Mouse (Mus musculus) ZHBTc4 (cell line): ENCODE measurements around the gene Ppp3ca.
A peak's percentile ranks its signal among the peaks of the same experiment; 100 is the strongest.

Experiments
- DNase-seq: peaks from one replicate; pipeline ENCODE4 v3.0.0-alpha.2; 2011; ENCODE audit warnings: low read depth, low spot score

Gene Ppp3ca

GRCm38 (mm10) chr3:136722493-136722892, 52.6 kb downstream of the Ppp3ca start:
- DNase-seq: no peak

GRCm38 (mm10) chr3:136725311-136726156, 55.6 kb downstream of the Ppp3ca start:
- no peak for DNase-seq

GRCm38 (mm10) chr3:136727877-136728276, 58.0 kb downstream of the Ppp3ca start:
- no peak for DNase-seq

- peak; percentile 34 for DNase-seq
These were observed 60.1 kb downstream of the Ppp3ca start for GRCm38 (mm10) chr3:136729978-136730377.

GRCm38 (mm10) chr3:136731579-136731978, 61.7 kb downstream of the Ppp3ca start:
- no peak for DNase-seq

- DNase-seq: peak; percentile 19
These were observed 66.1 kb downstream of the Ppp3ca start for GRCm38 (mm10) chr3:136736021-136736420.

- no peak for DNase-seq
These were observed 66.9 kb downstream of the Ppp3ca start for GRCm38 (mm10) chr3:136736773-136737298.

- DNase-seq: no peak
These were observed 68.5 kb downstream of the Ppp3ca start for GRCm38 (mm10) chr3:136738474-136738873.

GRCm38 (mm10) chr3:136738914-136739313, 69.0 kb downstream of the Ppp3ca start:
- DNase-seq: no peak

- DNase-seq: peak; percentile 88
These were observed 71.7 kb downstream of the Ppp3ca start for GRCm38 (mm10) chr3:136741659-136742058.

GRCm38 (mm10) chr3:136742258-136743057, 72.5 kb downstream of the Ppp3ca start:
- no peak for DNase-seq

- DNase-seq: no peak
These were observed 74.5 kb downstream of the Ppp3ca start for GRCm38 (mm10) chr3:136744295-136744897.

- DNase-seq: no peak
These were observed 75.5 kb downstream of the Ppp3ca start for GRCm38 (mm10) chr3:136745456-136745855.

- no peak for DNase-seq
These were observed 79.0 kb downstream of the Ppp3ca start for GRCm38 (mm10) chr3:136748761-136749476.

- no peak for DNase-seq
These were observed 79.5 kb downstream of the Ppp3ca start for GRCm38 (mm10) chr3:136749477-136749797.

- no peak for DNase-seq
These were observed 80.0 kb downstream of the Ppp3ca start for GRCm38 (mm10) chr3:136749951-136750350.

- no peak for DNase-seq
These were observed 82.3 kb downstream of the Ppp3ca start for GRCm38 (mm10) chr3:136752126-136752716.

GRCm38 (mm10) chr3:136756137-136756536, 86.2 kb downstream of the Ppp3ca start:
- no peak for DNase-seq

- DNase-seq: no peak
These were observed 89.5 kb downstream of the Ppp3ca start for GRCm38 (mm10) chr3:136759446-136759845.

GRCm38 (mm10) chr3:136761292-136761978, 91.5 kb downstream of the Ppp3ca start:
- no peak for DNase-seq

GRCm38 (mm10) chr3:136761979-136762341, 92.0 kb downstream of the Ppp3ca start:
- no peak for DNase-seq
